Mouse (Mus musculus) liver, embryonic 14.5 days (tissue): Measurements from ENCODE around the gene Spata31d1b. TPM values are rescaled to one million over a fixed set of nuclear protein-coding genes. Genes with fewer than 3 reads are reported as not detected.

Experiments used
- ATAC-seq: fragments of 200-750 bp; cut with Nextera tagmentation; 2 replicates; pipeline ENCODE4 v1.8.0; 2017; ENCODE audit warnings: moderate number of reproducible peaks, mild to moderate bottlenecking, moderate library complexity; ENCODE audit not compliant: insufficient read depth
- DNase-seq, 3 experiments: peaks; one replicate each; pipeline ENCODE4 v3.0.0-alpha.2; 2012 to 2013; ENCODE audit warnings: low read depth in 3 of 3, low spot score in 3 of 3
- H3K27ac ChIP-seq: fragments of 300-500 bp; sonication (generic); 2 replicates; pipeline ENCODE4 v1.5.1; 2014; ENCODE audit warnings: moderate library complexity, mild to moderate bottlenecking, control low read depth, inconsistent platforms
- H3K27me3 ChIP-seq: fragments of 300-500 bp; sonication (generic); 2 replicates; pipeline ENCODE4 v1.6.1; 2014; ENCODE audit warnings: mild to moderate bottlenecking, low read length, moderate library complexity; ENCODE audit not compliant: control insufficient read depth, insufficient read depth
- H3K36me3 ChIP-seq: fragments of 300-500 bp; sonication (generic); replicated peaks from 2 replicates; pipeline ENCODE4 v1.6.1; 2014; ENCODE audit warnings: low read depth; ENCODE audit not compliant: control insufficient read depth, insufficient read depth
- H3K4me1 ChIP-seq, 2 experiments: fragments of 200-500 bp in 1 of 2; fragments of 300-500 bp in 1 of 2; sonication (generic) in 1 of 2; replicated peaks; 2 replicates each; pipeline ENCODE4 v1.6.1; 2012 to 2014; ENCODE audit warnings: antibody characterized with exemption in 1 of 2, inconsistent platforms in 1 of 2, low read length in 1 of 2; ENCODE audit not compliant: control insufficient read depth in 2 of 2, insufficient read depth in 2 of 2
- H3K4me2 ChIP-seq: fragments of 300-500 bp; sonication (generic); 2 replicates; pipeline ENCODE4 v1.6.1; 2014; ENCODE audit warnings: low read depth, mild to moderate bottlenecking, control low read depth, moderate library complexity
- H3K4me3 ChIP-seq, 2 experiments: fragments of 200-500 bp in 1 of 2; fragments of 300-500 bp in 1 of 2; sonication (generic) in 1 of 2; 2 replicates each; pipeline ENCODE4 v1.5.1; 2012 to 2014; ENCODE audit warnings: low read depth in 2 of 2, low read length in 2 of 2, mild to moderate bottlenecking in 2 of 2, control low read depth in 1 of 2, inconsistent platforms in 1 of 2, moderate library complexity in 1 of 2; ENCODE audit not compliant: insufficient read depth in 1 of 2
- H3K9ac ChIP-seq: fragments of 300-500 bp; sonication (generic); replicated peaks from 2 replicates; pipeline ENCODE4 v1.6.1; 2014; ENCODE audit warnings: mild to moderate bottlenecking, control low read depth, moderate library complexity
- H3K9me3 ChIP-seq: fragments of 300-500 bp; sonication (generic); 2 replicates; pipeline ENCODE4 v1.6.1; 2016; ENCODE audit warnings: low read length, mixed read lengths; ENCODE audit not compliant: control insufficient read depth
- CTCF ChIP-seq: IDR thresholded peaks from 2 replicates; pipeline ENCODE4 v1.5.1; 2016; ENCODE audit warnings: antibody characterized with exemption, low read depth, control low read depth
- EP300 ChIP-seq: IDR thresholded peaks from 2 replicates; pipeline ENCODE4 v1.6.1; 2016; ENCODE audit warnings: antibody characterized with exemption, low read depth
- WGBS: fragments of 180-500 bp; shearing (Covaris S2); extraction: QIAGEN DNeasy Blood & Tissue Kit; methylation state at CpG from one replicate; pipeline ENCODE4 v1.1.7; 2014; ENCODE audit not compliant: insufficient replicate concordance; 5-methylcytosine and 5-hydroxymethylcytosine counted together
- polyA plus RNA-seq, 2 experiments: library from polyadenylated mRNA; depleted of rRNA in 1 of 2; stranded (reverse) in 1 of 2; unstranded in 1 of 2; fragments of >200 nt; fragmentation: Nextera tagmentation in 1 of 2; extraction: Ambion mirVana in 1 of 2; gene quantifications; 2 replicates each; pipeline versions ENCODE4 v1.2.1 to v1.2.3; 2012 to 2014

The Spata31d1b gene
- polyA plus RNA-seq, 2 experiments, result not detected

DNA sequence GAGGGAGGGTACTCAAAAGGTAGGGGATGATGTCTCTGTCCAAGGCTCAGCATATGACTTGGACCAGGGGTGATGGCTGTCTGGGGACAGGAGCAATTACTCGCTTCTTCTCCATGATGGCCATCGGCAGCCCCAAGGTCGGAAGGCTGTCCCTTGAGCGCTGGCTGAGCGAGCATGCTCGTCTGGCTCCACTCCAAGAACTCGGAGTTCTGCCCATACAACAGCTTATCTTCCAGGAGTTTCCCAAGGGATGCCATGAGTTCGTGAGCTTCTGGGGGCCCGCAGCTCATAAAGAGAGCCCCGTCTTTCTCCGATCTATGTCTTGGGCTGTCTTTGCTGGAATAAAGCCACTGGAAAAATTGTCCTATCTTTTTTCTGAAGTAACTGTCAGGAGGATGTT lies 29.0 kb downstream of the Spata31d1b start:
- 89% methylated on average over 11 of the region's 11 CpGs for WGBS
- H3K4me1 ChIP-seq, result peaks cover 43 to 45% of the 10 kb centered on the region in 2 experiments

GRCm38 (mm10) chr13:59741697-59742096 lies 29.6 kb downstream of the Spata31d1b start:
- WGBS, result 44% methylated on average over 10 of the region's 10 CpGs
- Histone ChIP-seq H3K27ac (no peak overlapping the region), H3K9ac (no peak overlapping the region; the same call in 1 of the 2 replicates), H3K4me3 (no peak overlapping the region), H3K36me3 (no peaks in the 10 kb centered on the region), H3K4me1 (peaks cover 40 to 43% of the 10 kb centered on the region in 2 experiments), H3K27me3 (no peaks in the 10 kb centered on the region), H3K9me3 (no peaks in the 10 kb centered on the region), H3K4me2 (no peak overlapping the region)
- TF ChIP-seq CTCF (peak; percentile 73), EP300 (no peak)
- DNase-seq (no peak), ATAC-seq (no peak)

More for the DNA sequence above, 29.0 kb downstream of the Spata31d1b start:
- Histone ChIP-seq H3K9me3 (no peaks in the 10 kb centered on the region), H3K4me2 (no peak overlapping the region), H3K36me3 (no peaks in the 10 kb centered on the region), H3K9ac (no peak overlapping the region), H3K4me3 (no peak overlapping the region), H3K27ac (no peak overlapping the region), H3K27me3 (no peaks in the 10 kb centered on the region)
- no peak for TF ChIP-seq CTCF
- TF ChIP-seq EP300, result no peak
- DNase-seq, result no peak
- no peak for ATAC-seq

DNA sequence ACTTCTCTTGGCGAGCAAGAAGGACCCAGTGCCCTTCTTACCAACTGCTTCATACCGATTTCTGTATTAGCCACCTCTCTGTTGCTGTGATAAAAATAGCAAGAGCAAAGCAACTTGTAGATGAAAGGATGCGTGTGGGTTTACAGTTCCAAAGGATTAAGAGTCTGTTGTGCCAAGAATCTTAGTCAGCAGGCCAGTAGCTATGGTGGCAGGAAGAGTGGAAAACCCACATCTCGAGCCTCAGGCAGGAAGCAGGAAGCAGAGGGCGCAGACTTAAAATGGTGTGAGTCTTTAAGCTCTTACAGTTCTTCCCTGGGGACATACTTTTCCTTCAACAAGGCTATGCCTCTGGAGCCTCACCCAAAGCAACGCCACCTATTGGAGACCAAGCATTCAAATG lies 33.4 kb downstream of the Spata31d1b start:
- no peak overlapping the region for H3K4me2 ChIP-seq
- H3K27me3 ChIP-seq, result no peaks in the 10 kb centered on the region
- H3K9ac ChIP-seq, result no peak overlapping the region
- peaks cover 6 to 8% of the 10 kb centered on the region in 2 experiments for H3K4me1 ChIP-seq
- TF ChIP-seq EP300 (no peak), CTCF (no peak)
- DNase-seq (no peak), ATAC-seq (no peak)
- H3K27ac ChIP-seq, result no peak overlapping the region
- H3K9me3 ChIP-seq, result no peaks in the 10 kb centered on the region
- WGBS, result 49% methylated on average over 6 of the region's 6 CpGs
- H3K4me3 ChIP-seq, result no peak overlapping the region
- H3K36me3 ChIP-seq, result no peaks in the 10 kb centered on the region

GRCm38 (mm10) chr13:59746164-59746563 lies 34.1 kb downstream of the Spata31d1b start:
- no peak for TF ChIP-seq EP300
- TF ChIP-seq CTCF, result no peak
- no peak overlapping the region for H3K27ac ChIP-seq
- H3K27me3 ChIP-seq, result no peaks in the 10 kb centered on the region
- no peak overlapping the region for H3K4me2 ChIP-seq
- peaks cover 3% of the 10 kb centered on the region in 2 experiments; a peak in 1 of 4 replicates for H3K4me1 ChIP-seq
- no peaks in the 10 kb centered on the region for H3K9me3 ChIP-seq
- 79% methylated on average over 6 of the region's 6 CpGs for WGBS
- H3K4me3 ChIP-seq, result no peak overlapping the region
- DNase-seq, result no peak
- H3K9ac ChIP-seq, result no peak overlapping the region
- no peak for ATAC-seq
- H3K36me3 ChIP-seq, result no peaks in the 10 kb centered on the region

GRCm38 (mm10) chr13:59746711-59747110 lies 34.6 kb downstream of the Spata31d1b start, which contains the start of gene 1700014D04Rik:
TSS of gene 1700014D04Rik (minus strand) at chr13:59746752.
- H3K36me3 ChIP-seq, result no peaks in the 10 kb centered on the region
- H3K4me3 ChIP-seq, result no peak within 1 kb of the TSS
- H3K27ac ChIP-seq, result no peak within 1 kb of the TSS
- no peak for ATAC-seq
- TF ChIP-seq CTCF, result no peak
- TF ChIP-seq EP300, result no peak
- WGBS, result 81% methylated on average over 9 of the region's 9 CpGs
- H3K9ac ChIP-seq, result no peak within 1 kb of the TSS
- H3K4me1 ChIP-seq, result 0 out of 4 replicates have a peak, but pooled peaks cover 0 to 2% of the 10 kb centered on the region in 2 experiments
- no peak for DNase-seq
- H3K27me3 ChIP-seq, result no peaks in the 10 kb centered on the region
- H3K4me2 ChIP-seq, result no peak within 1 kb of the TSS
- H3K9me3 ChIP-seq, result no peaks in the 10 kb centered on the region
